Mouse (Mus musculus) Muller cell, postnatal 12 days (primary cell): ENCODE results near the gene Gm38392.
A peak's percentile ranks its signal among the peaks of the same experiment; 100 is the strongest.
"Not testable (repeated sequence)": the region's sequence is repeated elsewhere in the genome, so short reads cannot be mapped to it uniquely, and the experiment has no call there.

Source experiments
- DNase-seq: peaks from one replicate; pipeline ENCODE4 v3.0.0-alpha.2; 2015; ENCODE audit errors: inconsistent ontology term

Gene Gm38392

GRCm38 (mm10) chr3:88276529-88277143 is 10.4 kb downstream of the Gm38392 start:
- peak; percentile 8 for DNase-seq

GRCm38 (mm10) chr3:88276121-88276520 is 10.9 kb downstream of the Gm38392 start:
- no peak for DNase-seq

- DNase-seq: no peak
Measured at GRCm38 (mm10) chr3:88274002-88274401, 13.0 kb downstream of the Gm38392 start.

GRCm38 (mm10) chr3:88271859-88272258 is 15.2 kb downstream of the Gm38392 start:
- DNase-seq: no peak

- DNase-seq: not testable (repeated sequence)
Measured at GRCm38 (mm10) chr3:88271298-88271697, 15.7 kb downstream of the Gm38392 start.

GRCm38 (mm10) chr3:88268991-88269390 is 18.0 kb downstream of the Gm38392 start:
- no peak for DNase-seq

GRCm38 (mm10) chr3:88268014-88268413 is 19.0 kb downstream of the Gm38392 start:
- not testable (repeated sequence) for DNase-seq

GRCm38 (mm10) chr3:88262346-88262745 is 24.7 kb downstream of the Gm38392 start:
- DNase-seq: no peak

GRCm38 (mm10) chr3:88256382-88256781 is 30.6 kb downstream of the Gm38392 start:
- DNase-seq: no peak

- DNase-seq: no peak
Measured at GRCm38 (mm10) chr3:88255950-88256349, 31.1 kb downstream of the Gm38392 start.

GRCm38 (mm10) chr3:88254268-88254926 is 32.6 kb downstream of the Gm38392 start, which contains the start of gene Rhbg:
Rhbg (minus strand) TSS chr3:88254709.
- peak; percentile 73 for DNase-seq

- DNase-seq: no peak
Measured at GRCm38 (mm10) chr3:88252739-88253138, 34.3 kb downstream of the Gm38392 start.

GRCm38 (mm10) chr3:88248406-88248805 is 38.6 kb downstream of the Gm38392 start:
- no peak for DNase-seq

- DNase-seq: no peak
Measured at GRCm38 (mm10) chr3:88247666-88248065, 39.3 kb downstream of the Gm38392 start.

- DNase-seq: peak; percentile 74
Measured at GRCm38 (mm10) chr3:88245811-88246210, 41.2 kb downstream of the Gm38392 start.

- DNase-seq: peak; percentile 53
Measured at GRCm38 (mm10) chr3:88244071-88244470, 42.9 kb downstream of the Gm38392 start.

GRCm38 (mm10) chr3:88242531-88242930 is 44.5 kb downstream of the Gm38392 start:
- DNase-seq: peak; percentile 81

- DNase-seq: peak; percentile 52
Measured at GRCm38 (mm10) chr3:88241045-88241786, 45.8 kb downstream of the Gm38392 start.

GRCm38 (mm10) chr3:88239446-88239845 is 47.6 kb downstream of the Gm38392 start:
- no peak for DNase-seq

GRCm38 (mm10) chr3:88238866-88239391 is 48.1 kb downstream of the Gm38392 start:
- peak; percentile 76 for DNase-seq

- peak; percentile 77 for DNase-seq
Measured at GRCm38 (mm10) chr3:88237556-88238194, 49.3 kb downstream of the Gm38392 start.

GRCm38 (mm10) chr3:88237161-88237555 is 49.9 kb downstream of the Gm38392 start:
- DNase-seq: no peak
